Mouse (Mus musculus) kidney, postnatal 14 days (tissue): Measurements from ENCODE around the gene Enpp1.

Source experiments
- DNase-seq: peaks from one replicate; pipeline ENCODE4 v3.0.0; 2022; ENCODE audit warnings: mixed read lengths

The Enpp1 gene

GRCm38 (mm10) chr10:24707745-24708144 lies 4.2 kb downstream of the Enpp1 start:
- DNase-seq: no peak

DNA sequence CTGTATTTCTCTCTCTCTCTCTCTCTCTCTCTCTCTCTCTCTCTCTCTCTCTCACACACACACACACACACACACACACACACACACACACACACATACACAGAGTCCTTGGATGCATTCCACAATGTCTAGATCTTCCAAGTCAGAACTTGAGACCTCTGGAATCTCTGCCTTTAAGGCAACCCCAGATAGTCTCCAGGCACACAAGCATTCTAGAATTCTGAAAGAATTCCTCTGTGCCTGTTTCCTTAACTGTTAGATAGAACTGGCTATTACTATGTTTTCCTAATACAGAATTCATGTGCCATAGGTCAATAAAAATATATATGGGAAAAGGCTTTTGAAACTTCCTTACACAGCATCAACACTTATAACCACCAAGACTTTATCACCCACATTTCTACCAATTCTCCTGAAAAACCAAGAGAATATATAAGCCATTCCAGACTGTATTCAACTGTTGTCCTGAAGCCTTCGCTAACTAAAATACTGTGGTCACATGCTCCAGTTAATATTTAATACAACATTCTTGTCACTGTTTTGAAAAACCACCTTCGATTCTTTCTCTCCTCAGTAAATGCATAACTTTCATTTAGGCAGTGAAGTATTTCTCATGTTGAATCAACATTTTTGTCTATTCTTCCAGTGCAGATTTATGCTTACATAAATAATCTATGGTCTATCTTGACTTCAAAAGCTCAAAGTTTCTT lies 5.4 kb downstream of the Enpp1 start:
- DNase-seq: peak; percentile 34

GRCm38 (mm10) chr10:24702698-24703097 lies 9.3 kb downstream of the Enpp1 start:
- DNase-seq: no peak

- no peak for DNase-seq
These were observed 13.7 kb downstream of the Enpp1 start for GRCm38 (mm10) chr10:24698131-24698775.

DNA sequence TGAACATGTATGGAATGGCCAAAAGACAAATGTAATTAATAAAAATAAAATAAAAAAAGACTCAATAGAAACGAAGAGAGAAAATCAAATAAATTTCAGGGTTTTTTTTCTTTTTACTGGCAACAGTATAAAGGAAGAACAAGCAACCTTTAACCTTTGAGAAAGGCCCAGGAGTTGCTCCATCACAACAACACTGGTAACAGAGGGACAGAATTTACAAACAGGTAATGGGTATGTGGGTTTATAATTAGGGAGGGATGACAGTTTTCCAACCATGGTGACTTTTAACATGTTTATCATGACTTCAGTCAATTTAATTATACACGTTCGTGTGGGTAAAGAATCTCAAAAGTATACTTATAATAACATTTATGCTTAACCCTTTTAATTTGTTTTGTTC lies 15.2 kb downstream of the Enpp1 start:
- DNase-seq: no peak

- no peak for DNase-seq
These were observed 16.2 kb downstream of the Enpp1 start for GRCm38 (mm10) chr10:24695786-24696185.

DNA sequence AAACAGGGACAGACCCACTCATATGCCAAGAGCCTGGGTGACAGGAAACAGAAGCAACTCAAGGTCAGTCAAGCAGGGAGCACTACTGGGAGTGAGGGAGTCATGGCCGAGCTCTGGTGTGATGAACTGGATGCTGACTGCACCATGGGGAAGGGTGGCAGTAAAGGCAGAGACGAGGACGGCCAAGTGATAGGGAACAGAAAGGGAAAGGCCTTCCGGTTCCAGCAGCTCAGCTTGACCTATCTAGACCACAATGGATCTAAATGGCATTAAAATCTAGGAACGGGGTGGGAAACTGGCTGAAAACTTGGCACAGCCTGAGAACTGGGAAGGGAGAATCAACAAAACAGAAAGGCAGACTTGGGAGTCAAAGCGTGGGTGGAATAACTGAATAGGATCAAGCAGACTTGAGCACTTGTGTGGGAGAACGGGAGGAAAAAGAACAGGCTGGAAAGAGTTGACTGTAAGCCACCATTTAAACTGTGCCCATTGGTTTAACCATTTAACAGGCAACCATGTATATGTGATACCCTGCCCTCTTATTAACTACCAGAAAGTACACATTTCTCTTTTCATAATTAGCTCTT lies 29.3 kb downstream of the Enpp1 start:
- peak; percentile 17 for DNase-seq

DNA sequence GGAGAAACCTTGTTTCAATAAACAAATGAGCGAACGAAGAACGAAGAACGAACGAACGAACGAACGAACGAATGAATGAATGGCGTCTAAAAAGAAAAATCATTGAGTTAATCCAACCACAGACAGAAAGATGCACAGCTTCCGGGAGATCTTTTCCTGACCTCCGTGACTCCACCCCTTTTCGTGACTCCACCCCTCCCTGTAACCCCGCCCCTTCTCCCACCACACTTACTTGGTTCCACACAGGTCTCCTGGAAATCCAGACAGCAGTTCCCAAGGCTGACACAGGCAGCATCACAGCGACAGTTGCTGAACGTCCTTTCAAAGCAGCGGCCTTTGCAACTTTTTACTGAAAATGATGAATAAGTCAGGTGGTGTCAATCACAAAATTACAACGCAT lies 34.3 kb downstream of the Enpp1 start:
- DNase-seq: no peak

- peak; percentile 38 for DNase-seq
These were observed 37.7 kb downstream of the Enpp1 start for GRCm38 (mm10) chr10:24674261-24674660.

DNA sequence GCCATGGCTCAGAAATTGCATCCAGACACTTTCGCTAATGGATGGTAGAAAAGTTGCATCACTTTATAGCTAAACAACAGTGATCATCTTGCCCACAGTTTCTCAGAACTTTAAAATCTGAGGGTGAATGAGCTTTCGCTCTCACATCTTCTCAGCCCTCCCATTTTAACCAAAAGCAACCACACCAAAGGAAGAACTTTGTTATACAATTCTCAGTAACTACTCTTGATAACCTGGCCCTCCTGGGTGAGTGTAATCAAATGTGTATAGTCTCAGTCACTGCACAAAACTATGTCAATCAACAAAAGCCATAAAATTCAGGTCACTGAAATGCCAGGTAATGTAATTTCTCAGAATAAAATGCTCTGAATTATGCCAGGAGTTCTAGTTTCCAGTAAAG lies 39.0 kb downstream of the Enpp1 start:
- DNase-seq: no peak

- no peak for DNase-seq
These were observed 41.4 kb downstream of the Enpp1 start for GRCm38 (mm10) chr10:24670548-24670947.

DNA sequence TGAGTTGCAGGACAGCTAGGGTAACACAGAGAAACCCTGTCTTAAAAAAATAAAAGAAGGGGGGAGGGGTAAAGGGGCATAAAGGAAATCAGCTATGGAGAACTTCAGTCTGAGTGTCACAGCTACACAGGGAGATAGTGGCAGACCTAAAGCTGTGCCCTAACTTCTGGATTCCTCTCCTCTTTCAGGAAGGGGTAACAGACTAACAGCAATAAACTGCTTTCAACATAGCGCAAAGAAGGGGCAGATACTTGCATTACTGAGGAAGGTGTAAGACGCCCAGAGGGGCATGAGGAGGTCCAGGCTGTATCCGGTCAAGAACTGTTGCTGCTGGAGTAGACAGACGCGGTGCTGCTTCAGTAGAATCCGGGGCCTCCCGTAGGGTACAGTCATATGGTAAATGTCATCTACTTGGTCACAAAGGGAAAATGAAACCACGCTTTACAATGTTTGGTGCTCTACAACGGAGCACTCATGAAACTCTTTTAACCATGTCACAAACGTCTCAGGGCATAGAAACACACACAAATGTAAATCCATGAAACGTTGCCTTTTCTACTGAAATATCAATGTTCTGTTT lies 60.9 kb downstream of the Enpp1 start:
- DNase-seq: no peak

GRCm38 (mm10) chr10:24647996-24648738 lies 63.8 kb downstream of the Enpp1 start:
- no peak for DNase-seq

DNA sequence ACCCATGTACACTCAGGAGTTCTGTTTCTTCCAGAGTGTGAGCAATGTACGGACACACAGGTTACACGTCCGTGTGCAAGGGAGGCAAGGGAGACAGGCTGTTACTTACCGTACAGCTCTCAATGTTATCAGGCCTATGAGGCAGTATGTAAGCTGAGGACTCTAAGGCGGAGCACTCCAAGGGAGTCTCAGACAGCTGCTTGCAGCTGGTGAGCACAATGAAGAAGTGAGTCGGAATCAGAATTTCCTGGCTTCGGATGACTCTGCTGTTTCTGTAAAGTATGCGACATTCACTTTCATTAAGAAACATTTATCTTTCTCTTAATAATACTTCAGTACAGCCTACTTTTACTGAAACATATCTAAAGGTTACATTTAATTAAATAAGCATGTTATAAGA lies 66.8 kb downstream of the Enpp1 start:
- no peak for DNase-seq

GRCm38 (mm10) chr10:24642796-24643580 lies 69.0 kb downstream of the Enpp1 start:
- DNase-seq: no peak

DNA sequence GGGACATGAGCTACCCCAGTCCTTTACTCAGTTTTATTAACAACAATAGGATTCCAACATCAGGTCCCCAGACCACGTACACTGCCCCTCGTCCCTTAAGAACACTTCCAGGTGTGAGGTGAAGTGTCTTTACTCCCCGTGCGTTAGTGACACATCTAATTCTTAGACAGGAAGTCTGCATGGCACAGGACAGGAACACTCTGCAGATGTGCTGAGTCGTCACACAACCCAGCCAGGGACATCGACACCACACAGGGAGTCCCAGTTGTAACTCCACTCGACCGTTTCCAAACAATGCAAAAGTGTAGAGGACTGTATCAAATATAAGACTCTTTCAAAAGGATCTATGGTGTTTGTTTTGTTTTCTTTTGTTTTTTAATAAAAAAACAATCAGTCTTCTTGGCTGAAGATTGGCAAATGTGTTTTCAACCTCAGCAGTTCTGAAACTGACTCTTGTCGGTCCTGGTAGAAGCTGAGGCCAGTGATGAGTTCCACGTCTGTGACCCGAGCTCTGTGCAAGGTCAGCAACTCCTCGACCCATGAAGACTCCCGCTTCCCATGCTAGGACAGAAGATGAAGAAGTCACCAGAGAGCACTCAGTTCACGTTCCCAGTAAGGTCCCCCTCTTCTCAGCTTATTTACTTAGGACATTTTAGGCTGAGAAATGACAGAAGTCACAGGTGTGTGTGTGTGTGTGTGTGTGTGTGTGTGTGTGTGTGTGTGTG lies 70.4 kb downstream of the Enpp1 start:
- no peak for DNase-seq

GRCm38 (mm10) chr10:24640186-24640875 lies 71.6 kb downstream of the Enpp1 start:
- no peak for DNase-seq

DNA sequence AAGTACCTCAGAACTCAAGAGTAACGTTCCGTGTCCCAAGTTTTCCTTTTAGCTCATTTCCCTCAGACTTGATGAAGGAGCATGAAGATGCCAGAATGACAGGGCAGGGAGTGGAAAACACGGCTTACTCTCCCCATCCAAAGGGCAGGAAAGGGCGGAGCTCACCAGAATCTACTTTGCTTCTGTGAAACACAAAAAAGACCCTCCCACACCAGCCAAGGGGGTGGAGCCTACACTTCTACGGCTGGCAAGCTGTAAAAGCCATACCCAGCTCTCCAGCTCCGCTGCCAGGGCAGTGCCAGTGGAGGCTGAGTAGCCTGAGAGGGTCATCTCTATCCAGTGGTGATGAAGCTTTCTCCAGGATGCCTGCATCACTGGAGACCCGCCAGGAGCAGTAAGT lies 72.4 kb downstream of the Enpp1 start:
- no peak for DNase-seq

DNA sequence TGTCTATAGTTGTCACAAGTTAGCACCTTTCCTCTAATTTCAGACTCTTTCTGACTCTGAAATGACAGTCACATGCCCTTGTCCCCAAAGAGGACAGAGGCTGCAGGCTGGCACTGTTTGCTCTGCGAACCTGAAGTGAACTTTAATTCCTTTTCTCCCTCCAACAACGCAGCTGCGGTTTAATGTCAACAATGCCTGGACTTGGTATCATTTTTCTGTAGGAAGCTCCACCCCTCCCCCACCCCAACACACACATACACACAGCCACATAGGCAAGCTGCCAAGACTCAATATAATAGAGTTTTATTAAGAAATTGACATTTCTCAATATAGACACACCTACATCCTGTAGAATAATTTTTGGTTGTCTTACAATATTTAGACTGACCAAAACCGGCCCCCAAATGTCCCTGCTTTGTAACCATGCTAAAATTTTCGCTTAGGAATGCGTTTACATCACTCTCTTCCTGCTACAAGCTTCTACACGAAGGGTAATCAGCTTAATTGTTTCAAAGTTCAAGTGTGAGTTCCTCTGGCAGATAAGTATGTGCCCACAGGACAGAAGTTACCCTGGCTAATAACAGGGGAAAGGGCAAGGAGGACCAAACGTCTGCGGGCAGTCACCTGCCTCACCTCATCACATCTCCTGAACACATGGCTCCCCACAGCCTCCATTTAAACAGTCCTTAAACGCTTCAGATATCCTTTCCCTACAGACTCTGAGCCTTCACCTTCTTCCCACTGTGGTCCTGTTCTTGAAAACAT lies 73.5 kb downstream of the Enpp1 start:
- DNase-seq: no peak

DNA sequence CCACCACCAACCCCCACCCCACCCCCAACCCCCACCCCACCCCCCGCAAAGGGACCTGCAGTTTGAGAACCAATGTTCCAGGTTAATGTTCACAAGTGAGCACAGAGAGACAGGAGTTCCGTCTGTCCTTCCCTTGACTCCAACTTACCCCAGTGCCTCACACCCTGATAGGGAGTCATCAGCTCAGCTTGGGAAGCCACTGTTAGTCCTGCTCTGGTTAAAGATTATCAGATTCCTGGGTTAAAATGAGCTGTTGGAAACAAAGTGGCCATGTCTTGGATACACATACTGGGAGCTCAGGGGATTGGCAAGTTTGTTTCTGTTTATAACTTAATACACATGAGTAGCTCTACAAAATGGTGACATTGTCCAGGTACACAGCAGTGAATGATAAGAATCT lies 75.0 kb downstream of the Enpp1 start:
- DNase-seq: no peak
